Mouse (Mus musculus) mesoderm, embryonic 11.5 days (tissue): ENCODE measurements around the gene Gm5141.
A peak's percentile ranks its signal among the peaks of the same experiment; 100 is the strongest.
"Not testable (repeated sequence)": the region's sequence is repeated elsewhere in the genome, so short reads cannot be mapped to it uniquely, and the experiment has no call there.

Experiments
- DNase-seq: peaks from one replicate; pipeline ENCODE4 v3.0.0-alpha.2; 2012; ENCODE audit warnings: low read depth, low spot score

Gm5141 gene

GRCm38 (mm10) chr13:62785199-62786134 is at the start of gene Gm5141:
Gene Gm5141, minus strand, starts transcription at chr13:62785808.
- peak; percentile 22 for DNase-seq

GRCm38 (mm10) chr13:62833341-62833740 is 47.7 kb upstream of the Gm5141 start:
- no peak for DNase-seq

GRCm38 (mm10) chr13:62832239-62832638 is 46.6 kb upstream of the Gm5141 start:
- no peak for DNase-seq

- not testable (repeated sequence) for DNase-seq
Measured at GRCm38 (mm10) chr13:62815705-62816104, 30.1 kb upstream of the Gm5141 start.

- DNase-seq: no peak
Measured at GRCm38 (mm10) chr13:62812713-62813112, 27.1 kb upstream of the Gm5141 start.

- not testable (repeated sequence) for DNase-seq
Measured at GRCm38 (mm10) chr13:62807981-62808380, 22.4 kb upstream of the Gm5141 start.

GRCm38 (mm10) chr13:62786135-62786493 is 506 bp upstream of the Gm5141 start:
- DNase-seq: not testable (repeated sequence)

- peak; percentile 44 for DNase-seq
Measured at GRCm38 (mm10) chr13:62763806-62764205, 21.8 kb downstream of the Gm5141 start.

GRCm38 (mm10) chr13:62760432-62761415 is 24.9 kb downstream of the Gm5141 start, which contains the start of gene Platr25:
Gene Platr25, minus strand, starts transcription at chr13:62760709.
- DNase-seq: peak; percentile 77

- DNase-seq: no peak
Measured at GRCm38 (mm10) chr13:62733322-62733721, 52.3 kb downstream of the Gm5141 start.
